Mouse (Mus musculus): ENCODE data around the gene Sh3kbp1. TPM values are rescaled to one million over a fixed set of nuclear protein-coding genes. Genes with fewer than 3 reads are reported as not detected.
"Not testable (repeated sequence)": the region's sequence is repeated elsewhere in the genome, so short reads cannot be mapped to it uniquely, and the experiment has no call there.

Sh3kbp1 gene
- total RNA-seq (2021): 100 to 1,000 TPM; 143 to 157 TPM
- long read RNA-seq, experiment 1, full-length matches to known transcripts: 108 of 129 reads
- long read RNA-seq, experiment 1, partial matches to known transcripts: 14 of 129 reads
- long read RNA-seq, experiment 1, other reads (novel, unspliced or antisense): 7 of 129 reads
- long read RNA-seq, experiment 2, full-length matches to known transcripts: 114 of 137 reads
- long read RNA-seq, experiment 2, partial matches to known transcripts: 12 of 137 reads
- long read RNA-seq, experiment 2, other reads (novel, unspliced or antisense): 11 of 137 reads

DNA sequence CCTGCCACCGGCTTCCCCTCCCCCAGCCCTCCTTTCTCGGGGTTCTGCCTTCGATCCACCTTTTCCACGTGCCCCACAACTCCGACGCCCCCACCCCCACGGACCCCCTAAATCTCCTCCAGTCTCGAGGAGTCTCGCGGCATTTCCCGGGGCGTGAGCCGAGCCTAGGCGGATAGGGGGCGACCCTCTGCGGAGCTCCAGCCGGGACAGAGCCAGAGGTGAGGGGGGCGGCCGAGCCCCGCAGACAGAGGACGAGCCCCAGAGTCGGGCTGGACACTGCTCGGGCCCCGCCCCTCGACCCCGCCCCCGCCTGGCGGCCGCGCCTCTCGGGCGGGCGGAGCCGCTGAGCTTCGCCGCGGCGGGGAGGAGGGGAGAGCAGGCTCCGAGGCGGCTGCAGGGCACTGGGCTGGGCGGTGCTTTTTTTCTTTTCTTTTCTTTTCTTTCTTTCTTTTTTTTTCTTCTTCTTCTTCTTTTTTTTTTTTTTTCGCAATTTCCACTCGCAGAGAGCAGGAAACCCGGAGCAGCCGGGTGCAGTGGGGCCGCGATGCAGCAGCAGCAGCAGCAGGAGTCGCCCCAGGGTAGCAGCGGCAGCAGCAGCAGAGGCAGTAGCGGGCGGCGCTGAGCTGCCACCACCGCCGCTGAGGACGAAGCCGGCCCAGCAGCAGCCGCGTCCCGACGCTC lies at the start of gene Sh3kbp1:
Sh3kbp1 (plus strand) TSS at position 366 of the 681 bp plus-strand sequence.
- intact Hi-C loops (cut with DNase I): loop anchor here (2.0 to 5.0 kb wide), 4 partner anchors 124 to 490 kb away; no protein-coding TSS in a partner anchor
- DNase-seq: peak; percentile 76 to 82

DNA sequence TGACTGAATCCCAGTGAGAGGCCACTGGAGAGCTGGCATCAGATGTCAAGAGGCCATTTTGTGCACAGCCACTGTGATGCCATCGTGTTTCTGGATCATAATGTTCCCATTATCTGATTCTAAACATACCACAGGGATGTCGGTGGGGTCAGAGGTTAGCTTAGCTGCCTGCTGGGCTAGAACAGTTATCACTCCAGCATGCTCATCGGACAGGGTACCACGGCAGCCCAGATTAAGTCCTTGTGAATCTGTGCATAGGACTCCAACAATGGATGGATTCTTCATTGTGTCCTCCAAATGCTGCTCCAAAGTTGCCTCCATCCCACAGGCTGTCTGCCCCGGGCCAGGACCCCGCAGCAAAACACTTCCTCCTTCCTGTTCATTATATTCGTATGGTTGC lies 42.3 kb upstream of the Sh3kbp1 start:
- intact Hi-C loops (cut with DNase I); DNase-seq: not testable (repeated sequence)

DNA sequence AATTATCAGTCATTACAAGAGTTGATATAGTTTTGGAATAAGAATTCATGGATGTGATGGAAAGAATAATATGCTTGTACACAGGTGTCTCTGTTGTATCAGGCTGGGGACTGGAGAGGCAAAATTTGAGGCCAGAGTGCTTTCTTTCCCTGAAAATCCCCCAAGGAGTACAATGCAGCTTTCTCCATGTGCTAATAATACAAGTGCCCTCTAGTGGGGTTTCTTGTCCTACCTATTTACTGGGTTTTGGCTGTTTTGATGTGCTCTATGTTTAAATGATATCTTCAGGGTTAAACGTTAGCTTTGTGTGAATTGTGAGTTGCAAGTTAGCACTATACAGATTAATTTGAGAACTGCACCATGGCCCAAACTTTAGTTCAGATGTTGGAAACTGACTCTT lies 35.4 kb upstream of the Sh3kbp1 start:
- intact Hi-C loops (cut with DNase I): no loop called here
- no peak for DNase-seq

DNA sequence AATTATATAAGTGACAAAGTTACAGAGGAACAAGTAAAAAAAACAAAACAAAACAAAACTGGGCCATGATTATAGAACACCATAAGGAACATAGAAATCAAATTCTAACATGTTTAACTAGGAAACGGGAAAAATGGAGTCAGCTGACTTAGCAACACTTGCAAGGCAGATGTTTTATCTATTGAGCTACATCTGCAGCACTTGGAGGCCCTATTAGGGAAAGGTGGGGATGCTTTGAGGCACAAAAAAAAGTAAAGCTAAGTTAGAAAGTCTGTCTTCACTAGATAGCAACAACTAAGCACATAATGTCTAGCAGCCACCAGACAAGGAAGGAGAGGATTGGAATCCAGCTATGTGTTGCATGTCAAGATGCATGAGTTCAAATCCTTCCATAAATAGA lies 29.6 kb upstream of the Sh3kbp1 start:
- no peak for DNase-seq
- intact Hi-C loops (cut with DNase I): no loop called here

DNA sequence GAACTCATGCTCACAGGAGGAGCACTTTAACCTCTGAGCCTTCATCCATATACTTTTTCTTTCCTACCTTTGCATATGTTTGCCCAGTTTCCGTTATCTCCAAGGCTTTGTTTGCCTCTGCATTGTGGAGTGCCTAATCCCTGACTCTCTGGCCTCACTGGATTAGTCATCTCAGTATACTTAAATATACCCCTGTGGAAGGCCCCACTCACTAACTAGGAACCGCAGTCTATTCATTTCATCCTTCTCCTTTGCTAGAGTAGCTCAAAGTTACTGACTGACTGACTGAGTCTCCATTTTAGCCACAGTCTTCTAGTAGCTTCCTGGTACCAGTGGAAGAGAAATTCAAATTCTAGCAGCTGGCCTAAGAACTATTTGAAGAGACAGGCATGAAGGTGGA lies 22.2 kb upstream of the Sh3kbp1 start:
- intact Hi-C loops (cut with DNase I): loop anchor here (5.0 kb wide), 2 partner anchors 73 to 163 kb away; no protein-coding TSS in a partner anchor
- no peak for DNase-seq

DNA sequence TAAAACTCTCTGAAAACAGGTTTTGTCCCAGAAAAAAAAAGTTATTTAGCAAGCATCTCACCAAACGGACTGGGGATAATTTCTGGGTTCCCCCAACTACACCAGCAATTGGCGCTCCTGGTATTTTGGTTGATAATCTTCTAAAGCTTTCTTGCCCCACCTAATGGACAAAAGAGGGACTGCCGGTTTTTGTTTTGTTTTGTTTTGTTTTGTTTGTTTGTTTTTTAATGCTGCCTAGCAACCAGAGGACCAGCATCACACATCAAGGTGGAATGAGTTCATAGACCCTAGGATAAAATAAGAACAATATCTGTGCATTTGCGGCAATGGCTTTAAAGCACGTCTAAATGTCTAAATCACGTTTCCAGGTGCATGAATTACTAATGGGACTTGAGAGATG lies 20.1 kb upstream of the Sh3kbp1 start:
- peak in 1 of 2 experiments; percentile 14 for DNase-seq

DNA sequence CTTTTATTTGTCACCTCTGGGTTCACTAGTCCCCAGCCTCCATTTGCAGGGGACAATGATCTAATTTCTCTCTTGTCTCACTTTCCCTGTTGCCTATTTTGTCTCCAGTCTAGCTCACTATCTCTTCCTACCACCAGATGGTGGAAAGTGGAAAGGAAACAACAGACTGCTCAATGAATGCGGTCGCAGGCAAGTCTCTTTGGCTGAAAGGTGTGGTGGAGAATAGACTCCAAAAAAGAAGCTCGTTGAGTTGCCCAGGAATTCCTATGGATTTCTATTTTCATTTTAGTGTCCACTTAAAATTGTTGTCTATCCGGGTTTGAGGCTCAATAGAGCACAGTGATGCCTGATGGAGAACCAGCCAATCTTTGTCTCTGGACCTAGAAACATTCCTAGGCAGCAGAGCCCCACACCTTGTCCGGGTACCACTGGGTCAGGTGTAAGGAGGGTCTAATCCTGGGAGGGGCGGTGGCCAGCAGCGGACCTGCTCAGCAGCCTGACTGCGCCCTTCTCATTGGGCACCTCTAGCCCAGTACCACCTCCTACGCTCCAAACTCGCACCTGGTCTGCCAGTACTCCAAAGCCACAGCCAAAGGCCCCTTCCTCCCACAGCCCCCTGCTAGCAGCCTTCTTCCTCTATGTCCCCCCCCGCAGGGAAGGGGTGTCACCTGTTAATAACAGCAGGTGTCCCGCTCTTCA lies 715 bp upstream of the Sh3kbp1 start:
- no peak for DNase-seq
- intact Hi-C loops (cut with DNase I): loop anchor here (2.0 to 5.0 kb wide), 4 partner anchors 124 to 491 kb away; no protein-coding TSS in a partner anchor

More for the DNA sequence above, 20.1 kb upstream of the Sh3kbp1 start:
- intact Hi-C loops (cut with DNase I): loop anchor here (5.0 kb wide), 2 partner anchors 75 to 165 kb away; no protein-coding TSS in a partner anchor

DNA sequence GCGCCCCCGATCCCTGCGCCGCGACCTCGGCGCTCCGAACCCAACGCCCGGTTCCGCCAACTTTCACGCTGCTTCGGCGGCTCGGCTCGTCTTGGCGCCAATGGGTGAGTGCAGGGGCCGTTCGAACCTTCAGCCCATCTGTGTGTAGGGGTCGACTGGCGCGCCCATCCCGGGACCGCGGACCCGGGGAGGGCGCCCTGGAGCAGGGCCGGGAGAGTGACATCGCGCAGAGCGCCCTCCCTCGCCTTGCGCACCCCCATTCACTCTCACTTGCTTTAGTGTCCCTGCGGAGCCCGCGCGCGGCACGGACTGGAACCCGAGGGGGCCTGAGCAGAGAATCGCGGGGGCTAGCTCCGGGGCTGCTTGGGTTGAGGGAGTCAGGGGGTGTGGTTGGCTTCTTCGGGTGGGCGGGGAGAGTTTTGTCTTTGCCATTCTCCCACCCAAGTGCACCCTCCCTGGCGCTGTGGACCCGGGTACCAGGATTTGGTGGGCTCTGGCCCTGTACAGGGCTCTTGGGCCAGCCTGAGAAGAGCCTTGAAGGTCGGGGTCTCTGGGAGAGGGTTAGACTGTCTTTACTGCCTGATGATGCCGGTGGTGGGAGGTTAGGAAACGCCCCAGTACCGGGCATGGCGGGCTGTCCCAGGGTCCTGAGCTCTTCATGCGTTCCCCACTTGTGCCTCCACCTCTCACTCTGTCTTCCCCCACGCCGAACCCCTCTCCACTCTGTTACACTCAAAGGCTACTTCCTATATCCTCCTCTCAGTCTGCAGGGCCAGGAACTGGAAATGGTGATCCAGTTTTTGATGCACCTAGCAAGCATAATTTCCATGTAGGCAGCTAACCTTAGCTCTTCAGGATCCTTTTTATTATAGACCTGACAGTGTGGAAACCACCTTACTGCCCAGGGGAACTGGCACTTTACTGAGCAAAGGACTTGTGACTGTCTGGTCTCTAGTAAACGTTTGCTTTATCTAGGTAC lies 805 bp downstream of the Sh3kbp1 start:
- intact Hi-C loops (cut with DNase I): loop anchor here (2.0 to 5.0 kb wide), 4 partner anchors 123 to 489 kb away; no protein-coding TSS in a partner anchor
- DNase-seq: peak; percentile 28 to 38

DNA sequence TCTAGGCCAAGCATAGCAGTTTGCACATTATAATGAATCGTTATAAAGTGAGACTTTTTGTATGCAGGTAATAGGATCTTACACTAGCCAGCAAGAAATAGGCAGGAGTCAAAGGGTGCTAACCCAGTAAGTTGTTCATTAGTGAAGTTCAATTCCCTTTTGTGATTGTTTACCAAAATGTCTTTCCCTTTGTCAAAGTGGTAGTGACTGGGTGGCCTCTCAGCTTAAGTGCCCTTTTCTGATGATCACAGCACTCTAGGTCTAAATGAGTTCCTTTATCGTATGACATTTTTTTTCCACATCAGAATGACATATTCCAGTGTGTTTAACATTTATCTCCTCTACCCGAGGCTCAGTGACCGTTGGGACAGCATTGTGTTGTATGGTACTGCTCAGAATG lies 1.6 kb downstream of the Sh3kbp1 start:
- intact Hi-C loops (cut with DNase I): loop anchor here (5.0 kb wide), 2 partner anchors 284 to 489 kb away; no protein-coding TSS in a partner anchor
- no peak for DNase-seq

DNA sequence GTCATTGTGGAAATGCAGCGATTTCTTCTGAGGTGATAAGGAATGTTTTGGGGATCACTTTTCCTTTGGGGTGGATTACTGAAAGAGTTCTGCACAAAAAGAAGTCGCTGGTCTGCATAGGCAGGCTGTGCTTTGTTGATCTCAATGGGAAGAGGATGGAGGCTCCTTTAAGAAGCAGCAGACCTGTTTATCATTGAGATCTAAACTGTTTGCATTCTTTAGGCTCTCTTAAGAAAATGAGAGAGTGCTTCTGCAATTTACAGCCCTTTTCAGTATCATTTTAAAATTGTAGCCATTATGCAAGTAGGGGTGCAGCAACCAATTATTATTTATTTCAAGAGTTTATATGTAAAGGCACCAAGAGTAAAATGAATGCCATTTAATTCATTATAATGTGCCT lies 2.1 kb downstream of the Sh3kbp1 start:
- intact Hi-C loops (cut with DNase I): loop anchor here (5.0 kb wide), 2 partner anchors 283 to 488 kb away; no protein-coding TSS in a partner anchor
- DNase-seq: no peak

DNA sequence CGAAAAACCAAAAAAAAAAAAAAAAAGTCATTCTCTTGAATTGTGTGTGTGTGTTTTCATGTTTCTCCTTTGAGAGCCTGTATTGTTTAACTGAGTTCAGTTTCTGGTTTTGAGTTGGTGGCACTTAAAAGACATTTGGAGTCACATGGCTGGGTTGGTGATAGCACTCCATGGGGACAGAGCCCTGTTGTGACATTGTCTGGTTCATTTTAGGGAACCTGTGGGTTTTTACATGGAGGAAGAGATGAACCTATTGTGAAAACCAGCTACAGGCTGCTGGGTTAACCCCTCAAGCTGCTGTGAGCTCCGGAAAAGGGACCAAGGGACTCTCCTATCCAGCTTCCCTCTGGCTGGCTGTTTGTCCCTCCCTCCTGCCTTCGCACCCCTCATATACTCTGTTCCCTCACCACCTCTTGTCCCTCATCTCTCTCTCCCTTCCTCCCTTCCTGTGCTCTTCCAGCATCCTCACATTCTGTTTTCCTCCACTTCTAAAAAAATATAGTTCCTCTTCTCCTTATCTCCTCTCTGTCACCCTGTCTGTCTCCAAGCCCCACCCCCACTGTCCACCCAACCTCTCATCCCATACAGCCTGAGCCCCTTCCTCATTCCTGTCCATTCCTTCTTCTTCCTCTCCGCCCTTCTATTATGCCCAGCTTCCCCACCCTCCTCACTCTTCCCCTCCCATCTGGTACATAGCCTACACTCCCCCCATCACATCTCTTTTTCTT lies 11.6 kb downstream of the Sh3kbp1 start:
- intact Hi-C loops (cut with DNase I): no loop called here

DNA sequence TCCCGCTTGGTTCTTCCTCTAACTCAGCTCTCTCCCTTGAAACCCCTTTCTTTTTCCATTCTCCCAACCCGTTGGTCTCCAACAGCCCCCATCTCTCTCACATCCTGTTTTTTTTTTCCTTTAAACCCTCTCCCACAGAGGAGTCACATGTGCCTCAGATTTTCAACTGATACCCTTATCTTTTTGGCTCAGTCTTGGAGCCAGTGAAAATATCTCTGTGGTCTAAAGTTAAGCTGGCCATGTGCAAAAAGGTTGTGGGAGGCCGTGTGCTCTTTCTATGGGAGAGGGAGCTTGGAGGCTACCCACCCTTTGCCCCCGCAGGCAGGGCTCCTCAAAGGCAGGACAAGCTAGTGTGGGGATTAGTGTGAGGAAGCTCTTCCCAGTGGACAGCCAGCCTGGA lies 12.9 kb downstream of the Sh3kbp1 start:
- intact Hi-C loops (cut with DNase I): no loop called here
- DNase-seq: no peak

More for the DNA sequence above, 11.6 kb downstream of the Sh3kbp1 start:
- no peak for DNase-seq

DNA sequence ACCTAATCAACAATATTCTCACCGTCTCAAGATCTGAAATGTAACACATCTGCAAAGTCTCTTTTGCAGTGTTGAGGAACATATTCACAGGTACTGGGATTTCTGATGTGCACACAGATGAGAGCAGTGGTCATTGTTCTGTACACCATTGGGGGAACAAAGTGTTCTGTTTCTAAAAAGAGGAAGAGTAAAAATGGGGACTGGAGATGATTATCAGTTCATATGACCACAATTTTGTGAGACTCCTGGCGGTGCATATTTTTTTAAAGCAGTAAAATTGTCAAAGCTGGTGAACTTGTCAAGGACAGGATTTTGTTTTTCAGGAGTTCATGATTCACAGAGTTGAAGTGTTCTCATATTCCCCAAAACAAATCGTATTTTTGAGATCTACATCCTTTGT lies 18.2 kb downstream of the Sh3kbp1 start:
- intact Hi-C loops (cut with DNase I): no loop called here
- no peak for DNase-seq

DNA sequence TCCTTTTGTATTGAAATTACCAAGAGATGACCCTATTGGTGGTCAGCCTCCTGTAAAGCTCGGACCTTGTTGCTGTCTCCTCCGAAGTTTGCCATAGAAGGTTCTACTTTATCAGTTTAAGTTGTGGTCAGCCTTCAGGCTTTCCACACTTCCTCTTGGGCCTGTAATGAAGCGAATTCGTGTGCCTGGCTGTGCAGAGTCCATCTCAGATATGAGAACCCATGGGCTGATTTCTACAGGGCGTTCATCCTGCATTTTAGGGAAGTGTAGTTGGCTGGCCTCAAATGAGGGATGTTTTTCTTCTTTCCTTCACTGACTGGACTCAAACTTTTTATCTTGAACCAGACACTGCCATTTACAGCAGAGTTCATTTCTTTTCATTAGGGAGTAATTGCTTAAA lies 20.5 kb downstream of the Sh3kbp1 start:
- no peak for DNase-seq
- intact Hi-C loops (cut with DNase I): no loop called here

DNA sequence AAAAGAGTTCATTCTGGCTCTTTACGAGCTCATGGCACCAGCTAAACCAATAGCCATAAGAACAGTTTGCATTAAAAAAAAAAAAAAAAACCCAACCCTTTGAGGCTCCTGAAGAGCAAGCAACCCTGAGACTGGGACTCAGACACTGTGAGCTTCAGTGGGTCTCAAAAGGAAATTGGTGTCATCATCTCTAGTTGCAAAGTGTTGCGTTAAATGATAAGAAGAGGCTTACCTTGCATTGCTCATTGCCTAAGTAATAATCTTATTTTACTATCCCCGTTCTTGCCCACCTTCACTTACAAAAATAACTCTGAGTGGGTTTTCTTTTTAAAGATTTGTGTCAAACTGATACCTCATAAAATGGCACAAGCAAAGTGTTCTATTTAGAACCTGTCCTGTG lies 21.5 kb downstream of the Sh3kbp1 start:
- intact Hi-C loops (cut with DNase I): no loop called here
- DNase-seq: no peak

DNA sequence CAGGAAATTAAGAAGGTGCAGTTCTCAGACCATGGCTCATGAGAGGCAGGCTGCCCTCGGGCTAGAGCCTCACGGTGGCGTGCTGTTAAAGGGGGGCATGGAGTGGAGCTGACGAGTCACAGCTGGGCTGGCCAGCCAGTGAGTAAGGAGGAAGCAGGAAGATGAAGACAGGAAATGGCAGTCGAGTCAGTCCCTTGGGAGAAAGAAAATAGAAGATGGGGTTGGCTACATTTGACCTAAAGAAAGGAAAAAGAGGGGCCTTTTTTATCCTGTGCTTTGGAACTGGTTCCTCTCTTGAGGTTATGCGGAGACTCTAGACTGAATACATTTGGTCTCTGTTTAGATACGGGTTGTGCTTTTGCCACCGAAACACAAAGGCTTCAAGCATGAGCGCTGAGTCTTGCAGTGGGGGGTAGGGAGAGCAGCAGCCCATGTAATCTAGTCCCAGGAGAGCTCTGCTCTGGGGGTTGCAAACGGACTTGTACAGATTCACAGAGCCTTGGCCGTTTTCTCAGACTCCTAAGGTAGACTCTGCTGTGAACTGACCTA lies 23.1 kb downstream of the Sh3kbp1 start:
- intact Hi-C loops (cut with DNase I): no loop called here

DNA sequence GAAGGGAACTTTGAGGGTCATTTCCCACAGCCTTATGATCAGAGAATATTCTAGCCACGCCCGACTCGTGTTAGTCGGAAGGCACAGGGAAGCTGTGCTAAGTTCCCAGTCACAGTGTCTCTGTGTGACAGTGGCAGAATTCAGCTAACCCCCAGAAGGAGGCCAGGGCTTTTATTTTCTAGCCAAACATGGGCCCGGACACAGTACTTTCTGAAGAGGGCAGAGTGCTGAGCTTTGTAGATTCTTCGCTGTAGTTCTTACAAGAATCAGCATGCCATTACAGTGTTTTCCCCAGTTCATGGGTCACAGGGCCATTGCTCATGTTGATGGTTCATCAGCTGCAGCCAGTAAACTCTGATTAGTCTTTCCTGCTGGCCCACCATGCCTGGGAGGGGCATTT lies 23.7 kb downstream of the Sh3kbp1 start:
- DNase-seq: no peak
- intact Hi-C loops (cut with DNase I): no loop called here

More for the DNA sequence above, 23.1 kb downstream of the Sh3kbp1 start:
- peak; percentile 10 to 27 for DNase-seq

DNA sequence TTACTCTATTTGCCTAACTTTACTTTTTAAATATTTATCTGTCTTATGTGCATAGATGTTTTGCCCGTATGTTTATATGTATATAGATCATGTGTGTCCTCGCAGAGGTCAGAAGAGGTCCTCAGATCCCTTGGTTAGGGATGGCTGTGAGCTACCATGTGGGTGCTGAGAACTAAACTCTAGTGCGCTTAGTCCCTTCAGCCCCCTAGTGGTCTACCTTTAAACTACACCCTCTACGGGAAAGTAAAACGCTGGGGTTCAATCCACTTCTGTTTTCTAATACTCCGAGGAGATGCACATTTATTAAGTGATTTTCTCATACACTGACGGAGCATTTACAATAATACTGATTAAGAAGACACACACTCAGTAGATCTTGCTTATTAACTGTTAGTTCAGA lies 44.3 kb downstream of the Sh3kbp1 start:
- intact Hi-C loops (cut with DNase I): no loop called here

DNA sequence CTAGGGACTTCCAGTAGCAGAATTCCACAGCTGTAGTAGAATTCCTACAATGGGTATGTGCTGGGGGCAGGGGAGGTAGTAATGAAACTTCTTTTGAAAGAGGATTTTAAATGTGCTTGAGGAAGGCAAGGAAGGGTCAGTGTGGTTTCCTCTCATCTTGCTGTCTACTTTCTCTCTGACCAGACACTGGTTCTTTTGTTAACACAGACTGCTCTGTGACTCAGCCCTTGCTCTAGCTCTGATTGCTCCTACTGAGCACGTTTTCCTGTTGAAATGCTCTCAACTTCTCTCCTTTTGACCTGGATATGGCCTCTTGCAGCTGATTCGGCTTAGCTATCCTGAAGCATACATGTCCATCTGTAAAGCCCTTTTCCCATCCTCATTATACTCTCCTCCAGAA lies 45.4 kb downstream of the Sh3kbp1 start:
- intact Hi-C loops (cut with DNase I): no loop called here

More for the DNA sequence above, 44.3 kb downstream of the Sh3kbp1 start:
- no peak for DNase-seq

More for the DNA sequence above, 45.4 kb downstream of the Sh3kbp1 start:
- no peak for DNase-seq

All from heart, postnatal 14 days (tissue).